Mouse (Mus musculus) 3T3-L1 (cell line): ENCODE measurements around the gene Snhg11.

Experiments used
- DNase-seq: peaks from one replicate; pipeline ENCODE4 v3.0.0-alpha.2; 2015; ENCODE audit warnings: low read depth, low spot score

Gene Snhg11

GRCm38 (mm10) chr2:158375443-158376122, at the start of gene Snhg11:
Gene Snhg11 (plus strand): TSS chr2:158375638.
- DNase-seq: no peak

- no peak for DNase-seq
Observed at GRCm38 (mm10) chr2:158334356-158334755, 41.1 kb upstream of the Snhg11 start.

GRCm38 (mm10) chr2:158337698-158338097, 37.7 kb upstream of the Snhg11 start:
- no peak for DNase-seq

- peak; percentile 65 for DNase-seq
Observed at GRCm38 (mm10) chr2:158339948-158340564, 35.4 kb upstream of the Snhg11 start.

GRCm38 (mm10) chr2:158341324-158341723, 34.1 kb upstream of the Snhg11 start:
- no peak for DNase-seq

- DNase-seq: no peak
Observed at GRCm38 (mm10) chr2:158343495-158343894, 31.9 kb upstream of the Snhg11 start.

GRCm38 (mm10) chr2:158346467-158346866, 29.0 kb upstream of the Snhg11 start:
- DNase-seq: no peak

GRCm38 (mm10) chr2:158347868-158348267, 27.6 kb upstream of the Snhg11 start:
- DNase-seq: peak; percentile 86

GRCm38 (mm10) chr2:158352801-158353520, 22.5 kb upstream of the Snhg11 start:
- DNase-seq: no peak

GRCm38 (mm10) chr2:158354348-158355114, 20.9 kb upstream of the Snhg11 start:
- DNase-seq: peak; percentile 57

GRCm38 (mm10) chr2:158355238-158355637, 20.2 kb upstream of the Snhg11 start:
- no peak for DNase-seq

GRCm38 (mm10) chr2:158356121-158356520, 19.3 kb upstream of the Snhg11 start:
- DNase-seq: no peak

- DNase-seq: no peak
Observed at GRCm38 (mm10) chr2:158359757-158360620, 15.4 kb upstream of the Snhg11 start.

- peak; percentile 95 for DNase-seq
Observed at GRCm38 (mm10) chr2:158360873-158361677, 14.4 kb upstream of the Snhg11 start.

GRCm38 (mm10) chr2:158361678-158362320, 13.6 kb upstream of the Snhg11 start:
- DNase-seq: no peak

GRCm38 (mm10) chr2:158364175-158364574, 11.3 kb upstream of the Snhg11 start:
- DNase-seq: no peak

GRCm38 (mm10) chr2:158365099-158365850, 10.2 kb upstream of the Snhg11 start:
- DNase-seq: no peak

GRCm38 (mm10) chr2:158367654-158368053, 7.8 kb upstream of the Snhg11 start:
- no peak for DNase-seq

- no peak for DNase-seq
Observed at GRCm38 (mm10) chr2:158368313-158368712, 7.1 kb upstream of the Snhg11 start.
